Mouse (Mus musculus): ENCODE results near the gene Col4a2. TPM values are rescaled to one million over a fixed set of nuclear protein-coding genes. Genes with fewer than 3 reads are reported as not detected.

The Col4a2 gene
- polyA plus RNA-seq, 1 experiment from 2014 or later, result 11.8 TPM

- Histone ChIP-seq H3K9ac (no peak overlapping the region), H3K4me2 (no peak overlapping the region), H3K27ac (no peak overlapping the region), H3K4me1 (0 out of 2 replicates have a peak, but pooled peaks cover 5% of the 10 kb centered on the region), H3K4me3 (no peak overlapping the region), H3K36me3 (no peaks in the 10 kb centered on the region), H3K27me3 (replicated peaks) (no peaks in the 10 kb centered on the region), H3K9me3 (replicated peaks) (no peaks in the 10 kb centered on the region)
- ATAC-seq, result no peak
- 45% methylated on average over 10 of the region's 10 CpGs for WGBS (ENCODE audit: insufficient replicate concordance)
Measured at GRCm38 (mm10) chr8:11395601-11396000, 83.0 kb downstream of the Col4a2 start.

GRCm38 (mm10) chr8:11396111-11396510, 83.5 kb downstream of the Col4a2 start:
- H3K9me3 ChIP-seq (replicated peaks), result no peaks in the 10 kb centered on the region
- no peaks in the 10 kb centered on the region for H3K27me3 ChIP-seq (replicated peaks)
- no peak overlapping the region for H3K9ac ChIP-seq
- H3K4me1 ChIP-seq, result 0 out of 2 replicates have a peak, but pooled peaks cover 5% of the 10 kb centered on the region
- H3K36me3 ChIP-seq, result no peaks in the 10 kb centered on the region
- ATAC-seq, result no peak
- no peak overlapping the region for H3K4me2 ChIP-seq
- no peak overlapping the region for H3K27ac ChIP-seq
- H3K4me3 ChIP-seq, result no peak overlapping the region
- 53% methylated on average over 7 of the region's 7 CpGs for WGBS (ENCODE audit: insufficient replicate concordance)

- Histone ChIP-seq H3K9me3 (replicated peaks) (no peaks in the 10 kb centered on the region), H3K36me3 (no peaks in the 10 kb centered on the region), H3K4me3 (no peak overlapping the region), H3K27me3 (replicated peaks) (no peaks in the 10 kb centered on the region), H3K9ac (no peak overlapping the region), H3K4me2 (no peak overlapping the region), H3K4me1 (0 out of 2 replicates have a peak, but pooled peaks cover 5% of the 10 kb centered on the region), H3K27ac (no peak overlapping the region)
- no peak for ATAC-seq
- 69% methylated on average over 9 of the region's 9 CpGs for WGBS (ENCODE audit: insufficient replicate concordance)
Measured at GRCm38 (mm10) chr8:11397126-11397525, 84.5 kb downstream of the Col4a2 start.

GRCm38 (mm10) chr8:11399706-11400105, 87.1 kb downstream of the Col4a2 start:
- Histone ChIP-seq H3K4me1 (no peaks in the 10 kb centered on the region), H3K27ac (no peak overlapping the region), H3K36me3 (no peaks in the 10 kb centered on the region), H3K9ac (no peak overlapping the region), H3K27me3 (replicated peaks) (no peaks in the 10 kb centered on the region), H3K4me3 (no peak overlapping the region), H3K9me3 (replicated peaks) (no peaks in the 10 kb centered on the region), H3K4me2 (no peak overlapping the region)
- 65% methylated on average over 8 of the region's 8 CpGs for WGBS (ENCODE audit: insufficient replicate concordance)
- ATAC-seq, result no peak

- no peak overlapping the region for H3K9ac ChIP-seq
- no peaks in the 10 kb centered on the region for H3K36me3 ChIP-seq
- H3K27ac ChIP-seq, result no peak overlapping the region
- no peaks in the 10 kb centered on the region for H3K4me1 ChIP-seq
- H3K27me3 ChIP-seq (replicated peaks), result no peaks in the 10 kb centered on the region
- no peaks in the 10 kb centered on the region for H3K9me3 ChIP-seq (replicated peaks)
- no peak overlapping the region for H3K4me2 ChIP-seq
- ATAC-seq, result no peak
- 72% methylated on average over 8 of the region's 8 CpGs for WGBS (ENCODE audit: insufficient replicate concordance)
- H3K4me3 ChIP-seq, result no peak overlapping the region
Measured at GRCm38 (mm10) chr8:11400244-11400643, 87.6 kb downstream of the Col4a2 start.

GRCm38 (mm10) chr8:11401183-11401582, 88.6 kb downstream of the Col4a2 start:
- no peaks in the 10 kb centered on the region for H3K27me3 ChIP-seq (replicated peaks)
- WGBS (ENCODE audit: insufficient replicate concordance), result 84% methylated on average over 5 of the region's 5 CpGs
- no peaks in the 10 kb centered on the region for H3K9me3 ChIP-seq (replicated peaks)
- H3K4me2 ChIP-seq, result no peak overlapping the region
- H3K9ac ChIP-seq, result no peak overlapping the region
- ATAC-seq, result no peak
- H3K4me1 ChIP-seq, result no peaks in the 10 kb centered on the region
- H3K27ac ChIP-seq, result no peak overlapping the region
- no peaks in the 10 kb centered on the region for H3K36me3 ChIP-seq
- no peak overlapping the region for H3K4me3 ChIP-seq

GRCm38 (mm10) chr8:11402220-11402619, 89.6 kb downstream of the Col4a2 start:
- Histone ChIP-seq H3K9ac (no peak overlapping the region), H3K4me1 (no peaks in the 10 kb centered on the region), H3K27ac (no peak overlapping the region), H3K4me2 (no peak overlapping the region), H3K36me3 (no peaks in the 10 kb centered on the region), H3K27me3 (replicated peaks) (no peaks in the 10 kb centered on the region), H3K4me3 (no peak overlapping the region), H3K9me3 (replicated peaks) (no peaks in the 10 kb centered on the region)
- WGBS (ENCODE audit: insufficient replicate concordance), result 76% methylated on average over 4 of the region's 4 CpGs
- ATAC-seq, result no peak

GRCm38 (mm10) chr8:11403813-11404212, 91.2 kb downstream of the Col4a2 start:
- H3K4me1 ChIP-seq, result no peaks in the 10 kb centered on the region

GRCm38 (mm10) chr8:11404614-11405013, 92.0 kb downstream of the Col4a2 start:
- H3K4me3 ChIP-seq, result no peak overlapping the region
- no peaks in the 10 kb centered on the region for H3K9me3 ChIP-seq (replicated peaks)
- H3K9ac ChIP-seq, result no peak overlapping the region
- WGBS (ENCODE audit: insufficient replicate concordance), result 52% methylated on average over 4 of the region's 4 CpGs
- H3K27ac ChIP-seq, result no peak overlapping the region
- ATAC-seq, result no peak
- H3K4me2 ChIP-seq, result no peak overlapping the region
- no peaks in the 10 kb centered on the region for H3K27me3 ChIP-seq (replicated peaks)
- H3K4me1 ChIP-seq, result no peaks in the 10 kb centered on the region
- no peaks in the 10 kb centered on the region for H3K36me3 ChIP-seq

More at GRCm38 (mm10) chr8:11403813-11404212, 91.2 kb downstream of the Col4a2 start:
- H3K36me3 ChIP-seq, result no peaks in the 10 kb centered on the region
- no peaks in the 10 kb centered on the region for H3K27me3 ChIP-seq (replicated peaks)
- no peak for ATAC-seq
- WGBS (ENCODE audit: insufficient replicate concordance), result 75% methylated on average over 9 of the region's 9 CpGs
- no peaks in the 10 kb centered on the region for H3K9me3 ChIP-seq (replicated peaks)
- H3K4me3 ChIP-seq, result no peak overlapping the region
- no peak overlapping the region for H3K9ac ChIP-seq
- H3K27ac ChIP-seq, result no peak overlapping the region
- H3K4me2 ChIP-seq, result no peak overlapping the region

GRCm38 (mm10) chr8:11405722-11406481, 93.3 kb downstream of the Col4a2 start:
- Histone ChIP-seq H3K4me2 (no peak overlapping the region), H3K27me3 (replicated peaks) (no peaks in the 10 kb centered on the region), H3K4me3 (no peak overlapping the region), H3K9me3 (replicated peaks) (no peaks in the 10 kb centered on the region), H3K4me1 (no peaks in the 10 kb centered on the region), H3K36me3 (no peaks in the 10 kb centered on the region), H3K27ac (no peak overlapping the region; the same call in 1 of the 2 replicates), H3K9ac (no peak overlapping the region)
- ATAC-seq, result no peak
- 63% methylated on average over 13 of the region's 13 CpGs for WGBS (ENCODE audit: insufficient replicate concordance)

- no peak for ATAC-seq
- H3K4me2 ChIP-seq, result no peak overlapping the region
- H3K36me3 ChIP-seq, result no peaks in the 10 kb centered on the region
- H3K4me1 ChIP-seq, result no peaks in the 10 kb centered on the region
- no peak overlapping the region for H3K9ac ChIP-seq
- H3K27ac ChIP-seq, result no peak overlapping the region
- no peaks in the 10 kb centered on the region for H3K9me3 ChIP-seq (replicated peaks)
- 61% methylated on average over 12 of the region's 12 CpGs for WGBS (ENCODE audit: insufficient replicate concordance)
- no peaks in the 10 kb centered on the region for H3K27me3 ChIP-seq (replicated peaks)
- no peak overlapping the region for H3K4me3 ChIP-seq
Measured at GRCm38 (mm10) chr8:11411504-11412124, 99.0 kb downstream of the Col4a2 start.

GRCm38 (mm10) chr8:11412450-11412849, 99.8 kb downstream of the Col4a2 start:
- 67% methylated on average over 5 of the region's 5 CpGs for WGBS (ENCODE audit: insufficient replicate concordance)
- Histone ChIP-seq H3K27me3 (replicated peaks) (no peaks in the 10 kb centered on the region), H3K4me1 (no peaks in the 10 kb centered on the region), H3K27ac (no peak overlapping the region), H3K9me3 (replicated peaks) (no peaks in the 10 kb centered on the region), H3K36me3 (no peaks in the 10 kb centered on the region), H3K4me3 (no peak overlapping the region), H3K4me2 (no peak overlapping the region), H3K9ac (no peak overlapping the region)
- ATAC-seq, result no peak
